In the genomic region with DNA sequence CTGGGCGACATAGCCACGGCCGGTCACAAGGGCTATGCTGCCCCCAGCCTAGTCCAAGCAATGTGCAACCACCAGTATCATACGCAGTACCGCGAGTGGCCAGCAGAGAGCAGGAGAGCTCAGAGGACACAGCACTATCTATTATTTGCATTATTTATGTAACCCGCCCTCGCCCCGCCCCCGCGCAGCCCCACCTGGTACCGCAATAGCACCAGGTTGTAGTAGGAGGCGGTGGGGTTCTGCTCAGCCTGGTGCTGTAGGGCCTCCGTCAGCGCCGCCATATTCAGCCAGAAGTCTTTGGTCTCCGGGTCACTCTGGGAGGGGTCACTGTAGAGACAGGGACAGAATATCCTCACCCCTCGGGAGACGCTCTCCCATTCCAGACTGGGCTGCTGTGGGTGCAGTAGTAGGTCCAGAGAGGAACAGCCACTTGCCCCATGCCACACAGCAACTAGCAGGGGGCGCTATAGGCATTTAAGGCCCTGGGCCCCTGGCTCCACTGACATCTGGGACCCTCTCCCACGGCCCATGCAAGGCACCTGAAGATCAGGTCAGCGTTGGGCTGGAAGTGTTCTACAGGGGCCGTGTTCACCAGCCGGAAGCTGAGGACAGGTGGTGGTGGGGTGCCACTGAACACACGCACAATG, we compare ENCODE assay signal across 8 mouse cellular contexts. TPM values are rescaled to one million over a fixed set of nuclear protein-coding genes. Genes with fewer than 3 reads are reported as not detected.
A peak's percentile ranks its signal among the peaks of the same experiment; 100 is the strongest.
DNase-seq lines count a peak whose midpoint lies in the region; ATAC-seq lines count a peak whose summit lies in the region.

No protein-coding gene starts in this region.

- H3K27me3 ChIP-seq in embryonic facial prominence, embryonic 12.5 days: peaks cover 51% of the 10 kb centered on the region
- H3K27me3 ChIP-seq in heart, embryonic 11.5 days (ENCODE audit: control insufficient read depth, insufficient read depth, low read length): peaks cover 52% of the 10 kb centered on the region
- H3K27me3 ChIP-seq in kidney, embryonic 16.5 days (ENCODE audit: insufficient read depth, low read length): peaks cover 25% of the 10 kb centered on the region
- H3K27me3 ChIP-seq in splenic B cell, adult 2 months (ENCODE audit: control insufficient read depth, insufficient read depth, low read length, poor library complexity, severe bottlenecking): no peaks in the 10 kb centered on the region

- no peaks in the 10 kb centered on the region for H3K9me3 ChIP-seq in embryonic facial prominence, embryonic 12.5 days
- H3K9me3 ChIP-seq in heart, embryonic 11.5 days (replicated peaks; ENCODE audit: control insufficient read depth, low read length): no peaks in the 10 kb centered on the region
- no peaks in the 10 kb centered on the region for H3K9me3 ChIP-seq in kidney, embryonic 16.5 days (ENCODE audit: low read length)

- peak overlapping the region; percentile 19; the same call in 1 of the 2 replicates for H3K4me2 ChIP-seq in embryonic facial prominence, embryonic 12.5 days (replicated peaks)
- H3K4me2 ChIP-seq in heart, embryonic 11.5 days: peak overlapping the region; percentile 52
- peak overlapping the region; percentile 47 for H3K4me2 ChIP-seq in kidney, embryonic 16.5 days (replicated peaks; ENCODE audit: low read depth, low read length)

- WGBS in embryonic facial prominence, embryonic 12.5 days: 21% methylated on average over 25 of the region's 25 CpGs
- 20% methylated on average over 25 of the region's 25 CpGs for WGBS in heart, embryonic 11.5 days (ENCODE audit: insufficient replicate concordance)
- WGBS in kidney, embryonic 16.5 days: 19% methylated on average over 25 of the region's 25 CpGs

- ATAC-seq in embryonic facial prominence, embryonic 12.5 days (ENCODE audit: insufficient number of reproducible peaks, insufficient read depth, low FRiP score, low TSS enrichment): peak; percentile 57; the same call in 1 of the 2 replicates
- ATAC-seq in heart, embryonic 11.5 days (replicated peaks; ENCODE audit: insufficient number of reproducible peaks, low FRiP score, low TSS enrichment): peak; percentile 31; the same call in 1 of the 2 replicates
- peak; percentile 74 for ATAC-seq in kidney, embryonic 16.5 days (ENCODE audit: low FRiP score, low TSS enrichment)

- DNase-seq in 3T3-L1 (ENCODE audit: low read depth, low spot score): peak; percentile 79
- peak; percentile 86 for DNase-seq in adrenal gland, postnatal 14 days
- peak; percentile 87 for DNase-seq in liver
- peak; percentile 33 to 40 for DNase-seq in monocyte, adult 2 months (ENCODE audit: low read depth in 1 of 2, low spot score in 2 of 2)
- peak; percentile 86 for DNase-seq in splenic B cell, adult 2 months (ENCODE audit: low read depth, low spot score)

- no peaks in the 10 kb centered on the region for H3K4me1 ChIP-seq in embryonic facial prominence, embryonic 12.5 days
- 0 out of 2 replicates have a peak, but pooled peaks cover 4% of the 10 kb centered on the region for H3K4me1 ChIP-seq in heart, embryonic 11.5 days (ENCODE audit: control insufficient read depth, insufficient read depth, low read length)
- H3K4me1 ChIP-seq in kidney, embryonic 16.5 days (ENCODE audit: insufficient read depth, low read length): peaks cover 3% of the 10 kb centered on the region; the same call in 1 of the 2 replicates

- no peak overlapping the region for H3K9ac ChIP-seq in embryonic facial prominence, embryonic 12.5 days
- no peak overlapping the region for H3K9ac ChIP-seq in heart, embryonic 11.5 days (ENCODE audit: low read depth, low read length)
- H3K9ac ChIP-seq in kidney, embryonic 16.5 days (replicated peaks; ENCODE audit: low read length): no peak overlapping the region; the same call in 1 of the 2 replicates

- no peak overlapping the region for H3K27ac ChIP-seq in embryonic facial prominence, embryonic 12.5 days
- H3K27ac ChIP-seq in heart, embryonic 11.5 days (ENCODE audit: low read depth, low read length): no peak overlapping the region
- H3K27ac ChIP-seq in kidney, embryonic 16.5 days (ENCODE audit: low read length): no peak overlapping the region

- H3K36me3 ChIP-seq in embryonic facial prominence, embryonic 12.5 days: no peaks in the 10 kb centered on the region
- H3K36me3 ChIP-seq in heart, embryonic 11.5 days (ENCODE audit: control insufficient read depth, insufficient read depth, low read length): no peaks in the 10 kb centered on the region
- no peaks in the 10 kb centered on the region for H3K36me3 ChIP-seq in kidney, embryonic 16.5 days (ENCODE audit: insufficient read depth, low read length)
- peaks cover 16% of the 10 kb centered on the region for H3K36me3 ChIP-seq in splenic B cell, adult 2 months (ENCODE audit: control insufficient read depth, insufficient read depth, low read length, poor library complexity, severe bottlenecking)

- H3K4me3 ChIP-seq in embryonic facial prominence, embryonic 12.5 days: no peak overlapping the region
- H3K4me3 ChIP-seq in heart, embryonic 11.5 days (ENCODE audit: low read depth, low read length): no peak overlapping the region
- H3K4me3 ChIP-seq in kidney, embryonic 16.5 days (ENCODE audit: low read length): peak overlapping the region; percentile 19; the same call in 1 of the 2 replicates

RNA-seq across cellular contexts. Expression of a gene that starts 8.3 kb away (rescaled TPM):
- 5.4 and 7.4 TPM in 2 replicates for total RNA-seq in adrenal gland, postnatal 14 days (2021)
- polyA plus RNA-seq in embryonic facial prominence, embryonic 12.5 days (2016; fragmentation: Nextera tagmentation; extraction: Ambion mirVana): 0.64 and 0.67 TPM in 2 replicates
- polyA plus RNA-seq in heart, embryonic 11.5 days (2014; fragmentation: Nextera tagmentation; extraction: Ambion mirVana): 1.4 and 1.8 TPM in 2 replicates
- 3.3 and 4.2 TPM in 2 replicates for polyA plus RNA-seq in kidney, embryonic 16.5 days (2015; fragmentation: Nextera tagmentation; extraction: Ambion mirVana)

RNA-seq across cellular contexts. Expression of a gene that starts 15.6 kb away (rescaled TPM):
- total RNA-seq in adrenal gland, postnatal 14 days (2021): 5.4 and 13.9 TPM in 2 replicates
- 7.4 and 8.3 TPM in 2 replicates for polyA plus RNA-seq in embryonic facial prominence, embryonic 12.5 days (2016; fragmentation: Nextera tagmentation; extraction: Ambion mirVana)
- 0.83 and 1.2 TPM in 2 replicates for polyA plus RNA-seq in heart, embryonic 11.5 days (2014; fragmentation: Nextera tagmentation; extraction: Ambion mirVana)
- 8.6 and 8.7 TPM in 2 replicates for polyA plus RNA-seq in kidney, embryonic 16.5 days (2015; fragmentation: Nextera tagmentation; extraction: Ambion mirVana)

RNA-seq across cellular contexts. Expression of a gene that starts 20.9 kb away (rescaled TPM):
- 8.0 and 9.8 TPM in 2 replicates for total RNA-seq in adrenal gland, postnatal 14 days (2021)
- 0.39 and 0.50 TPM in 2 replicates for polyA plus RNA-seq in embryonic facial prominence, embryonic 12.5 days (2016; fragmentation: Nextera tagmentation; extraction: Ambion mirVana)
- polyA plus RNA-seq in heart, embryonic 11.5 days (2014; fragmentation: Nextera tagmentation; extraction: Ambion mirVana): 0.61 and 0.89 TPM in 2 replicates
- 1.3 and 7.7 TPM in 2 replicates for polyA plus RNA-seq in kidney, embryonic 16.5 days (2015; fragmentation: Nextera tagmentation; extraction: Ambion mirVana)

RNA-seq across cellular contexts. Expression of a gene that starts 33.8 kb away (rescaled TPM):
- 17.4 and 21.4 TPM in 2 replicates for total RNA-seq in adrenal gland, postnatal 14 days (2021)
- polyA plus RNA-seq in embryonic facial prominence, embryonic 12.5 days (2016; fragmentation: Nextera tagmentation; extraction: Ambion mirVana): 3.4 and 4.5 TPM in 2 replicates
- 4.9 and 5.3 TPM in 2 replicates for polyA plus RNA-seq in heart, embryonic 11.5 days (2014; fragmentation: Nextera tagmentation; extraction: Ambion mirVana)
- 6.6 and 7.5 TPM in 2 replicates for polyA plus RNA-seq in kidney, embryonic 16.5 days (2015; fragmentation: Nextera tagmentation; extraction: Ambion mirVana)

RNA-seq across cellular contexts. Expression of a gene that starts 38.4 kb away (rescaled TPM):
- 7.2 and 7.7 TPM in 2 replicates for total RNA-seq in adrenal gland, postnatal 14 days (2021)
- 1.9 and 2.8 TPM in 2 replicates for polyA plus RNA-seq in embryonic facial prominence, embryonic 12.5 days (2016; fragmentation: Nextera tagmentation; extraction: Ambion mirVana)
- 0.63 and 0.65 TPM in 2 replicates for polyA plus RNA-seq in heart, embryonic 11.5 days (2014; fragmentation: Nextera tagmentation; extraction: Ambion mirVana)
- polyA plus RNA-seq in kidney, embryonic 16.5 days (2015; fragmentation: Nextera tagmentation; extraction: Ambion mirVana): 0.55 and 0.94 TPM in 2 replicates

Comparison
In these comparisons a context has a peak if more than half of its experiments do, and no peak if none do; other contexts are left out.
1. DNase-seq: peak in every context shown above with its lines; median percentile 87 in liver; 86 in adrenal gland, postnatal 14 days; 86 in splenic B cell, adult 2 months; 79 in 3T3-L1; 36 in monocyte, adult 2 months.